Mouse (Mus musculus) cerebellum, adult 2 months (tissue): ENCODE measurements at regions not wholly inside any gene's neighbourhood (a gene's known extent, or its start where the extent isn't known, plus 50 kb on each side); places are given as distances from the start of the nearest gene placed in this dataset.

Experiments
- CTCF ChIP-seq: fragments of 200-500 bp; IDR thresholded peaks from 2 replicates; pipeline ENCODE4 v1.5.1; 2011; ENCODE audit warnings: low read depth, mild to moderate bottlenecking, control low read depth, low read length, moderate library complexity, borderline replicate concordance; ENCODE audit not compliant: insufficient read depth
- POLR2A ChIP-seq: fragments of 200-500 bp; IDR thresholded peaks from 2 replicates; pipeline ENCODE4 v1.6.1; 2011; ENCODE audit warnings: low read length, control low read depth, borderline replicate concordance; ENCODE audit not compliant: insufficient read depth

- TF ChIP-seq POLR2A (no peak), CTCF (no peak)
Observed at GRCm38 (mm10) chr7:125149151-125149550, 295.3 kb upstream of the Kdm8 start.
